Mouse (Mus musculus): ENCODE data around the gene Cacul1. TPM values are rescaled to one million over a fixed set of nuclear protein-coding genes. Genes with fewer than 3 reads are reported as not detected.

The Cacul1 gene
- polyA plus RNA-seq, 1 experiment: 20.9 TPM

DNA sequence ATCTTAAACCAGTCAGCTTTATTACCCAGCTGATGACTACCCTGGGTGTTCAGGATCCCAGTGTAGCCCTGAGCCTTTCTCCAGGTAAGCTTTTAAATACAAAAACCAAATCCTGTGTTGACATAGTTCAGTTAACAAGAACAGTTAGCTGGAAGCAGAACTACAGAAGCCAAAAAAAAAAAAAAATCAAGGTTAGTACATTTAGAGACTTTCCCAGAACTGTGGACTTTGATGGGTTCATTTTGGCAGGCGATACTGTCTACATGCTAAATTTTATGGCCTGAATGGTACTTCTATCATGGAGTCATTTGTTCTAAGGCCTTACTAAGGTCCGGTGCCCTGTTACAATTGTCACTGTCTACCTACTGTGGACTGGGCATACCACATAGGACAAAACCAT is 8.8 kb upstream of the Cacul1 start:
- Histone ChIP-seq H3K4me3 (ENCODE audit: insufficient read depth, low read length) (no peak overlapping the region), H3K4me1 (ENCODE audit: control insufficient read depth, insufficient read depth, low read length) (no peaks in the 10 kb centered on the region), H3K27ac (ENCODE audit: insufficient read depth, low read length) (no peak overlapping the region)
- no peak for TF ChIP-seq POLR2A (IDR thresholded peaks at IDR 0.05; ENCODE audit: extremely low read depth, insufficient read depth, low read length)
- no peak for TF ChIP-seq CTCF (IDR thresholded peaks at IDR 0.05; ENCODE audit: extremely low read depth, insufficient read depth, low read length)

- TF ChIP-seq POLR2A (IDR thresholded peaks at IDR 0.05; ENCODE audit: extremely low read depth, insufficient read depth, low read length) (no peak), CTCF (IDR thresholded peaks at IDR 0.05; ENCODE audit: extremely low read depth, insufficient read depth, low read length) (no peak)
- H3K4me1 ChIP-seq (ENCODE audit: control insufficient read depth, insufficient read depth, low read length): no peaks in the 10 kb centered on the region
- no peak overlapping the region for H3K27ac ChIP-seq (ENCODE audit: insufficient read depth, low read length)
- no peak overlapping the region for H3K4me3 ChIP-seq (ENCODE audit: insufficient read depth, low read length)
These were observed 5.8 kb upstream of the Cacul1 start for GRCm38 (mm10) chr19:60586652-60587051.

- Histone ChIP-seq H3K27ac (ENCODE audit: insufficient read depth, low read length) (no peak overlapping the region), H3K4me3 (ENCODE audit: insufficient read depth, low read length) (no peak overlapping the region), H3K4me1 (ENCODE audit: control insufficient read depth, insufficient read depth, low read length) (peaks cover 1% of the 10 kb centered on the region)
- TF ChIP-seq CTCF (IDR thresholded peaks at IDR 0.05; ENCODE audit: extremely low read depth, insufficient read depth, low read length): no peak
- TF ChIP-seq POLR2A (IDR thresholded peaks at IDR 0.05; ENCODE audit: extremely low read depth, insufficient read depth, low read length): no peak
These were observed 2.4 kb upstream of the Cacul1 start for GRCm38 (mm10) chr19:60583201-60583600.

GRCm38 (mm10) chr19:60581377-60582290 is 809 bp upstream of the Cacul1 start:
- Histone ChIP-seq H3K4me3 (ENCODE audit: insufficient read depth, low read length) (peak overlapping the region; percentile 60), H3K4me1 (ENCODE audit: control insufficient read depth, insufficient read depth, low read length) (peaks cover 4% of the 10 kb centered on the region), H3K27ac (ENCODE audit: insufficient read depth, low read length) (peak overlapping the region; percentile 24; the same call in 1 of the 2 replicates)
- no peak for TF ChIP-seq POLR2A (IDR thresholded peaks at IDR 0.05; ENCODE audit: extremely low read depth, insufficient read depth, low read length)
- TF ChIP-seq CTCF (IDR thresholded peaks at IDR 0.05; ENCODE audit: extremely low read depth, insufficient read depth, low read length): no peak

DNA sequence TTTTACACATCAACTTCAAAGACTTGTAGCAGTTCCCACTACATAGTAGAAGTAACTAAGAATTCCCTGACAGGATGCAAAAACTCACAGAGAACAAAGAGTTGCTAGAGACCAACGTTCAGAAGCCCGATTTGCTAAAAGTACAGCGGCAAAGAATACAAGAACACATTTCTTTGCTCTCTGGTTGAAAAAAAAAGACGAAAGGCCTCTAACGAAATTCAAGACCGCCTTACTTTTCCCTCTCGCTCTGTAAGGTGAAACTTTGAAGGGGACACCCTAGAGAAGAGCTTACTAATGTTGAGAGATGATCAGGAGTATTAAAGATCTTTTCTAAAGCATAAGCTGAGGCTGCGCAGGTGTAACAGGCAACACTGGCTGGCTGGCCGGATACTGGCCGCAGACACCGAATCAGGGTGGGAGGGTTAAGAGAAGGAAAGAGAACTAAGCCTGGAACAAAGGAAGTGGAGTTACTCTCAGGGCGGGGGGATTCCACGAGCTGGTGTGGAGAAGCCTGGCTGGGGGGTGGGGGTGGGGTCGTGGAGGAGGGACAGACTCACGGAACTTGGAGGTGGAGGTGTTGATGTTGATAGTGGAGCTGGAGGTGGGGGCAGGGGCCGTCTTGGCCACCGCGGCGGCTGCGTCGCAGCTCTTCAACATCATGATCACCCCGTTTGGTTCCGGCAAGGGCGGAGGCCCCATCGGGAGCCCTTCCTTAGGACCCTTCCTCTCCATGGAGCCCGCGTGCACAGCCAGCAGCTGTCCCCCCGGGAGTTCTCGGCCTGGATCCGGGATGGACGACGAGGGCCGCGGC is 849 bp downstream of the Cacul1 start:
- peaks cover 4% of the 10 kb centered on the region for H3K4me1 ChIP-seq (ENCODE audit: control insufficient read depth, insufficient read depth, low read length)
- peak overlapping the region; percentile 60 for H3K4me3 ChIP-seq (ENCODE audit: insufficient read depth, low read length)
- TF ChIP-seq CTCF (IDR thresholded peaks at IDR 0.05; ENCODE audit: extremely low read depth, insufficient read depth, low read length) (no peak), POLR2A (IDR thresholded peaks at IDR 0.05; ENCODE audit: extremely low read depth, insufficient read depth, low read length) (no peak)
- H3K27ac ChIP-seq (ENCODE audit: insufficient read depth, low read length): no peak overlapping the region; the same call in 1 of the 2 replicates

GRCm38 (mm10) chr19:60576741-60577140 is 4.1 kb downstream of the Cacul1 start:
- Histone ChIP-seq H3K27ac (ENCODE audit: insufficient read depth, low read length) (no peak overlapping the region), H3K4me1 (ENCODE audit: control insufficient read depth, insufficient read depth, low read length) (peaks cover 9% of the 10 kb centered on the region), H3K4me3 (ENCODE audit: insufficient read depth, low read length) (no peak overlapping the region)
- TF ChIP-seq CTCF (IDR thresholded peaks at IDR 0.05; ENCODE audit: extremely low read depth, insufficient read depth, low read length) (no peak), POLR2A (IDR thresholded peaks at IDR 0.05; ENCODE audit: extremely low read depth, insufficient read depth, low read length) (no peak)

GRCm38 (mm10) chr19:60560497-60560896 is 20.3 kb downstream of the Cacul1 start:
- H3K27ac ChIP-seq (ENCODE audit: insufficient read depth, low read length): no peak overlapping the region
- no peak overlapping the region for H3K4me3 ChIP-seq (ENCODE audit: insufficient read depth, low read length)
- TF ChIP-seq CTCF (IDR thresholded peaks at IDR 0.05; ENCODE audit: extremely low read depth, insufficient read depth, low read length): no peak
- TF ChIP-seq POLR2A (IDR thresholded peaks at IDR 0.05; ENCODE audit: extremely low read depth, insufficient read depth, low read length): no peak
- H3K4me1 ChIP-seq (ENCODE audit: control insufficient read depth, insufficient read depth, low read length): no peaks in the 10 kb centered on the region

GRCm38 (mm10) chr19:60554866-60555438 is 25.9 kb downstream of the Cacul1 start:
- Histone ChIP-seq H3K4me1 (ENCODE audit: control insufficient read depth, insufficient read depth, low read length) (0 out of 2 replicates have a peak, but pooled peaks cover 3% of the 10 kb centered on the region), H3K4me3 (ENCODE audit: insufficient read depth, low read length) (no peak overlapping the region), H3K27ac (ENCODE audit: insufficient read depth, low read length) (no peak overlapping the region)
- TF ChIP-seq POLR2A (IDR thresholded peaks at IDR 0.05; ENCODE audit: extremely low read depth, insufficient read depth, low read length) (no peak), CTCF (IDR thresholded peaks at IDR 0.05; ENCODE audit: extremely low read depth, insufficient read depth, low read length) (no peak)

- no peak overlapping the region for H3K4me3 ChIP-seq (ENCODE audit: insufficient read depth, low read length)
- TF ChIP-seq CTCF (IDR thresholded peaks at IDR 0.05; ENCODE audit: extremely low read depth, insufficient read depth, low read length): peak; percentile 60
- no peak for TF ChIP-seq POLR2A (IDR thresholded peaks at IDR 0.05; ENCODE audit: extremely low read depth, insufficient read depth, low read length)
- H3K4me1 ChIP-seq (ENCODE audit: control insufficient read depth, insufficient read depth, low read length): 0 out of 2 replicates have a peak, but pooled peaks cover 3% of the 10 kb centered on the region
- H3K27ac ChIP-seq (ENCODE audit: insufficient read depth, low read length): no peak overlapping the region
These were observed 27.3 kb downstream of the Cacul1 start for GRCm38 (mm10) chr19:60553501-60553900.
